11 mouse cellular contexts compared by ENCODE assay signal in genomic region chr11:96301837-96302236, GRCm38 (mm10). TPM values are rescaled to one million over a fixed set of nuclear protein-coding genes. Genes with fewer than 3 reads are reported as not detected.
DNase-seq lines count a peak whose midpoint lies in the region; ATAC-seq and TF ChIP-seq lines count a peak whose summit lies in the region.
"Had no signal": no experiment of that assay in that cellular context is flagged by ENCODE, and none has a peak within 500 bp of the region (broad histone marks: within the 10 kb centered on the region; RNA-seq: fewer than 3 reads in every experiment).

No protein-coding gene starts in this region.

- H3K79me2 ChIP-seq in heart, adult 2 months (replicated peaks; ENCODE audit: control insufficient read depth, insufficient read depth, low read length) = no peaks in the 10 kb centered on the region

- H3K4me3 ChIP-seq in intestine, embryonic 16.5 days (ENCODE audit: low read length) = peak overlapping the region; percentile 19
- peak overlapping the region; percentile 31 for H3K4me3 ChIP-seq in limb, embryonic 10.5 days
- no peak overlapping the region for H3K4me3 ChIP-seq in heart, adult 2 months
- H3K4me3 ChIP-seq: midbrain, embryonic 15.5 days had no signal

- H3K4me1 ChIP-seq in intestine, embryonic 16.5 days (ENCODE audit: control insufficient read depth, insufficient read depth, low read length) = peaks cover 29% of the 10 kb centered on the region
- H3K4me1 ChIP-seq in limb, embryonic 10.5 days = peaks cover 97% of the 10 kb centered on the region
- no peaks in the 10 kb centered on the region for H3K4me1 ChIP-seq in heart, adult 2 months (ENCODE audit: control insufficient read depth, insufficient read depth, low read length)

- TF ChIP-seq EP300 in heart, adult 2 months (IDR thresholded peaks at IDR 0.05; ENCODE audit: insufficient read depth, low read depth, low read length) = no peak

- peak overlapping the region; percentile 79 for H3K4me2 ChIP-seq in intestine, embryonic 16.5 days (ENCODE audit: low read depth, low read length)
- H3K4me2 ChIP-seq: midbrain, embryonic 15.5 days had no signal

- no peaks in the 10 kb centered on the region for H3K36me3 ChIP-seq in intestine, embryonic 16.5 days (ENCODE audit: control insufficient read depth, insufficient read depth, low read length)
- peaks cover 3% of the 10 kb centered on the region; the same call in 1 of the 2 replicates for H3K36me3 ChIP-seq in limb, embryonic 10.5 days
- no peaks in the 10 kb centered on the region for H3K36me3 ChIP-seq in heart, adult 2 months (ENCODE audit: control insufficient read depth, insufficient read depth, low read length)
- H3K36me3 ChIP-seq: midbrain, embryonic 15.5 days had no signal

- H3K9me3 ChIP-seq in intestine, embryonic 16.5 days (ENCODE audit: control insufficient read depth, low read length) = no peaks in the 10 kb centered on the region
- H3K9me3 ChIP-seq in limb, embryonic 10.5 days (replicated peaks) = no peaks in the 10 kb centered on the region
- H3K9me3 ChIP-seq: midbrain, embryonic 15.5 days had no signal

- H3K27ac ChIP-seq in intestine, embryonic 16.5 days (ENCODE audit: low read length) = peak overlapping the region; percentile 46
- H3K27ac ChIP-seq in limb, embryonic 10.5 days = peak overlapping the region; percentile 68
- H3K27ac ChIP-seq in heart, adult 2 months = no peak overlapping the region
- H3K27ac ChIP-seq: midbrain, embryonic 15.5 days had no signal

- peak; percentile 39 for DNase-seq in cerebellum, adult 11-12 months
- DNase-seq in cerebellum, adult 11 months = no peak
- peak; percentile 76 for DNase-seq in adipocyte (ENCODE audit: low spot score)
- no peak for DNase-seq in limb, embryonic 10.5 days (ENCODE audit: low spot score)
- DNase-seq in heart, adult 2 months = no peak
- DNase-seq in urinary bladder, adult 18-20 months (ENCODE audit: low spot score in 2 of 2) = no peak
- no peak for DNase-seq in thymus, postnatal 0 days (ENCODE audit: low spot score)
- DNase-seq: gastrocnemius, postnatal 36 days had no signal

- peak overlapping the region; percentile 46 for H3K9ac ChIP-seq in intestine, embryonic 16.5 days (ENCODE audit: low read depth, low read length)
- H3K9ac ChIP-seq in heart, adult 2 months (ENCODE audit: low read depth, low read length) = no peak overlapping the region
- H3K9ac ChIP-seq: midbrain, embryonic 15.5 days had no signal

- no peak for TF ChIP-seq POLR2A in heart, adult 2 months (IDR thresholded peaks at IDR 0.05; ENCODE audit: insufficient read depth, low read depth, low read length)

- TF ChIP-seq CTCF in heart, adult 2 months (IDR thresholded peaks at IDR 0.05) = no peak

- intact Hi-C loops in heart, adult 2 months (cut with DNase I) = loop anchor here (5.0 kb wide), 2 partner anchors 235 to 250 kb away; no protein-coding TSS in a partner anchor

- H3K27me3 ChIP-seq in intestine, embryonic 16.5 days (replicated peaks; ENCODE audit: control insufficient read depth, insufficient read depth, low read length) = peaks cover 41% of the 10 kb centered on the region
- peaks cover 100% of the 10 kb centered on the region for H3K27me3 ChIP-seq in limb, embryonic 10.5 days (ENCODE audit: low read depth, poor library complexity, severe bottlenecking)
- peaks cover 48% of the 10 kb centered on the region for H3K27me3 ChIP-seq in heart, adult 2 months (ENCODE audit: control insufficient read depth, insufficient read depth, low read length)

- no peak for ATAC-seq in intestine, embryonic 16.5 days
- ATAC-seq: midbrain, embryonic 15.5 days had no signal

- 19% methylated on average over 15 of the region's 15 CpGs for WGBS in intestine, embryonic 16.5 days
- 1% methylated on average over 15 of the region's 15 CpGs for WGBS in limb, embryonic 10.5 days
- 14% methylated on average over 15 of the region's 15 CpGs for WGBS in heart, adult 2 months

RNA-seq across cellular contexts. Expression of gene Hoxb5, which starts 1.3 kb away (rescaled TPM):
- polyA plus RNA-seq in intestine, embryonic 16.5 days (2015; fragmentation: Nextera tagmentation; extraction: Ambion mirVana) = 26.4 and 28.7 TPM in 2 replicates
- 5.5 and 5.9 TPM in 2 replicates for polyA plus RNA-seq in limb, embryonic 10.5 days (2016; fragmentation: Nextera tagmentation; extraction: Ambion mirVana)
- under 1 TPM in 1 of 2 experiments, not detected in 1; 0.18 TPM for total RNA-seq in heart, adult 2 months (2021)
- polyA plus RNA-seq in heart, adult 2 months (2012; rRNA removed) = 0.20 and 0.23 TPM in 2 replicates
- polyA plus RNA-seq in thymus, postnatal 0 days (2015; fragmentation: Nextera tagmentation; extraction: Ambion mirVana) = 0.15 and 0.16 TPM in 2 replicates
- total RNA-seq: left cerebral cortex, adult 8-10 months had no signal

RNA-seq across cellular contexts. Expression of gene Hoxb6, which starts 9.6 kb away (rescaled TPM):
- polyA plus RNA-seq in intestine, embryonic 16.5 days (2015; fragmentation: Nextera tagmentation; extraction: Ambion mirVana) = 11.1 and 11.3 TPM in 2 replicates
- 6.1 and 7.9 TPM in 2 replicates for polyA plus RNA-seq in limb, embryonic 10.5 days (2016; fragmentation: Nextera tagmentation; extraction: Ambion mirVana)
- total RNA-seq in heart, adult 2 months (2021) = not detected
- not detected in 2 replicates for polyA plus RNA-seq in heart, adult 2 months (2012; rRNA removed)
- polyA plus RNA-seq in thymus, postnatal 0 days (2015; fragmentation: Nextera tagmentation; extraction: Ambion mirVana) = 0.10 TPM in 1 of 2 replicates, not detected in the other
- total RNA-seq: left cerebral cortex, adult 8-10 months had no signal

RNA-seq across cellular contexts. Expression of gene Hoxb7, which starts 15.4 kb away (rescaled TPM):
- 10.0 and 11.3 TPM in 2 replicates for polyA plus RNA-seq in intestine, embryonic 16.5 days (2015; fragmentation: Nextera tagmentation; extraction: Ambion mirVana)
- polyA plus RNA-seq in limb, embryonic 10.5 days (2016; fragmentation: Nextera tagmentation; extraction: Ambion mirVana) = 7.1 and 10.2 TPM in 2 replicates
- not detected for total RNA-seq in heart, adult 2 months (2021)
- not detected in 2 replicates for polyA plus RNA-seq in heart, adult 2 months (2012; rRNA removed)
- polyA plus RNA-seq in thymus, postnatal 0 days (2015; fragmentation: Nextera tagmentation; extraction: Ambion mirVana) = 0.19 TPM in 1 of 2 replicates, not detected in the other
- total RNA-seq: left cerebral cortex, adult 8-10 months had no signal
- polyA plus RNA-seq: midbrain, embryonic 15.5 days had no signal

RNA-seq across cellular contexts. Expression of gene Hoxb4, which starts 16.2 kb away (rescaled TPM):
- polyA plus RNA-seq in intestine, embryonic 16.5 days (2015; fragmentation: Nextera tagmentation; extraction: Ambion mirVana) = 1.8 and 2.0 TPM in 2 replicates
- 0.89 and 1.2 TPM in 2 replicates for polyA plus RNA-seq in limb, embryonic 10.5 days (2016; fragmentation: Nextera tagmentation; extraction: Ambion mirVana)
- total RNA-seq in heart, adult 2 months (2021) = under 1 TPM; 0.63 to 0.75 TPM
- 1.00 and 1.1 TPM in 2 replicates for polyA plus RNA-seq in heart, adult 2 months (2012; rRNA removed)
- polyA plus RNA-seq in thymus, postnatal 0 days (2015; fragmentation: Nextera tagmentation; extraction: Ambion mirVana) = 0.09 and 0.20 TPM in 2 replicates
- polyA plus RNA-seq: midbrain, embryonic 15.5 days had no signal

RNA-seq across cellular contexts. Expression of gene Hoxb8, which starts 20.1 kb away (rescaled TPM):
- polyA plus RNA-seq in intestine, embryonic 16.5 days (2015; fragmentation: Nextera tagmentation; extraction: Ambion mirVana) = 0.71 and 0.97 TPM in 2 replicates
- 0.95 and 1.2 TPM in 2 replicates for polyA plus RNA-seq in limb, embryonic 10.5 days (2016; fragmentation: Nextera tagmentation; extraction: Ambion mirVana)
- total RNA-seq in heart, adult 2 months (2021) = not detected
- polyA plus RNA-seq in heart, adult 2 months (2012; rRNA removed) = not detected in 2 replicates
- polyA plus RNA-seq in thymus, postnatal 0 days (2015; fragmentation: Nextera tagmentation; extraction: Ambion mirVana) = not detected in 2 replicates
- total RNA-seq: left cerebral cortex, adult 8-10 months had no signal
- polyA plus RNA-seq: midbrain, embryonic 15.5 days had no signal

Comparison
In these comparisons a context has a peak if more than half of its experiments do, and no peak if none do; other contexts are left out.
1. DNase-seq: peak in cerebellum, adult 11-12 months (single experiment) and adipocyte (single experiment); none in cerebellum, adult 11 months (single experiment), limb, embryonic 10.5 days (single experiment), heart, adult 2 months (0 of 2), urinary bladder, adult 18-20 months (0 of 2) and thymus, postnatal 0 days (single experiment).